Mouse (Mus musculus) adrenal gland, postnatal 25 days (tissue): Measurements from ENCODE around the gene Glt6d1. TPM values are rescaled to one million over a fixed set of nuclear protein-coding genes. Genes with fewer than 3 reads are reported as not detected.
"Not testable (repeated sequence)": the region's sequence is repeated elsewhere in the genome, so short reads cannot be mapped to it uniquely, and the experiment has no call there.

Source experiments
- DNase-seq: peaks from one replicate; pipeline ENCODE4 v3.0.0; 2021; ENCODE audit warnings: mixed read lengths
- long read RNA-seq: library from polyadenylated mRNA; stranded (forward); transcript quantifications from one replicate; pipeline ENCODE4 v2.0.0, GENCODE M21; 2021
- total RNA-seq: library from RNA; stranded (reverse); gene quantifications from 2 replicates; pipeline ENCODE4 v1.2.3, GENCODE M21; 2021

Glt6d1 gene
- not detected in 2 replicates for total RNA-seq
- long read RNA-seq, result 0 reads

- DNase-seq, result not testable (repeated sequence)
Measured at GRCm38 (mm10) chr2:25815748-25816147, at the start of gene Glt6d1. Gene Glt6d1, minus strand, starts transcription at chr2:25815848.

GRCm38 (mm10) chr2:25865412-25865811 is 49.8 kb upstream of the Glt6d1 start:
- DNase-seq, result no peak

- no peak for DNase-seq
Measured at GRCm38 (mm10) chr2:25864230-25864629, 48.6 kb upstream of the Glt6d1 start.

- peak; percentile 62 for DNase-seq
Measured at GRCm38 (mm10) chr2:25863337-25864131, 47.9 kb upstream of the Glt6d1 start, which contains the start of gene Kcnt1. Gene Kcnt1, plus strand, starts transcription at chr2:25863734.

- DNase-seq, result no peak
Measured at GRCm38 (mm10) chr2:25862696-25863270, 47.1 kb upstream of the Glt6d1 start.

GRCm38 (mm10) chr2:25862038-25862437 is 46.4 kb upstream of the Glt6d1 start:
- no peak for DNase-seq

- DNase-seq, result no peak
Measured at GRCm38 (mm10) chr2:25859891-25860290, 44.2 kb upstream of the Glt6d1 start.

GRCm38 (mm10) chr2:25853998-25854397 is 38.4 kb upstream of the Glt6d1 start:
- DNase-seq, result no peak

GRCm38 (mm10) chr2:25852626-25853025 is 37.0 kb upstream of the Glt6d1 start:
- DNase-seq, result no peak

- DNase-seq, result peak; percentile 80
Measured at GRCm38 (mm10) chr2:25850330-25850729, 34.7 kb upstream of the Glt6d1 start.

GRCm38 (mm10) chr2:25847226-25847625 is 31.6 kb upstream of the Glt6d1 start, which contains the start of gene Sohlh1:
Gene Sohlh1, minus strand, starts transcription at chr2:25847248.
- no peak for DNase-seq

- DNase-seq, result no peak
Measured at GRCm38 (mm10) chr2:25846516-25846915, 30.9 kb upstream of the Glt6d1 start.

- DNase-seq, result no peak
Measured at GRCm38 (mm10) chr2:25844097-25844496, 28.4 kb upstream of the Glt6d1 start.

GRCm38 (mm10) chr2:25842758-25843157 is 27.1 kb upstream of the Glt6d1 start:
- DNase-seq, result no peak

- peak; percentile 18 for DNase-seq
Measured at GRCm38 (mm10) chr2:25842161-25842560, 26.5 kb upstream of the Glt6d1 start.

GRCm38 (mm10) chr2:25836291-25836690 is 20.6 kb upstream of the Glt6d1 start:
- peak; percentile 68 for DNase-seq

- no peak for DNase-seq
Measured at GRCm38 (mm10) chr2:25830786-25831185, 15.1 kb upstream of the Glt6d1 start.

- no peak for DNase-seq
Measured at GRCm38 (mm10) chr2:25828344-25828947, 12.8 kb upstream of the Glt6d1 start.

GRCm38 (mm10) chr2:25824751-25825150 is 9.1 kb upstream of the Glt6d1 start:
- no peak for DNase-seq

- DNase-seq, result no peak
Measured at GRCm38 (mm10) chr2:25822806-25823205, 7.2 kb upstream of the Glt6d1 start, which contains the start of gene Lcn9. Gene Lcn9, plus strand, starts transcription at chr2:25823153.

- no peak for DNase-seq
Measured at GRCm38 (mm10) chr2:25813364-25813763, 2.3 kb downstream of the Glt6d1 start.

GRCm38 (mm10) chr2:25811711-25812110 is 3.9 kb downstream of the Glt6d1 start:
- DNase-seq, result no peak

- no peak for DNase-seq
Measured at GRCm38 (mm10) chr2:25798065-25798464, 17.6 kb downstream of the Glt6d1 start.
